Mouse (Mus musculus): ENCODE measurements around the gene Cplx1. TPM values are rescaled to one million over a fixed set of nuclear protein-coding genes. Genes with fewer than 3 reads are reported as not detected.

Gene Cplx1
- polyA plus RNA-seq (2012; rRNA removed; ENCODE audit: low replicate concordance), result 0.23 and 0.49 TPM in 2 replicates

DNA sequence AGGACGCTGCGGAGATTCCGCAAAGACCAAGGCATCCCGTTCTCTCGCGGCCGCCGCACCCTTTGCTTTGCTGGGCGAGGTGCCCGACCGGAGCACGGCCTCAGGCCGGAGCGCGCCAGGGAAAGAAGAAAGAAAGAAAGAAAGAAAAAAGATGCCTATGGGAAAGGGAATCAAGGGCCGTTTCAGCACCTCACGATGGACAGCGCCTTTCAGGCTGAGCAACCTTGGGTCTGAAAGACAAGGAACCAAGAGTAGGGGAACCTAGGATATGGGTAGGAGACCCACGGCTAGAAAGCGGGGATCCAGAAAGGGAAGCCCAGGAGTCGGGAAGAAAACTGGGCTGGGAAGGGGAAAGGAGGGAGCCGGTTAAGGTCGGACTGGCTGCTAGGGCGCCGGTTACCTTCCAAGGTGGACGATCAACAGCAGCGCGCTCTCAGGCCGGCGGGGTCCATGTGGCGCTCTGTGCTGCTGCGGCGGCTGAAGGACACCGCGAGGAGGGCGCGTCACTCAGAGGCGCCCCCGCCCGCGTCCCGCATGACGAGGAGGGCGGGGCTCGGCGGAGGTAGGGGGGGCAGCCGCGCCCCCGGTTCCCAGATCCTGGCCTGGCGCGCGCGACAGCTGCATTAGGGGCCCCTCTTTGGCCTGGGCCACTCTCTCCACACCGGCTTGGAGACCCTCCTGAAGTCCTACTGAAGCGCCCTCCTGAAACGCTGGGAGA, at the start of gene Cplx1:
TSS of gene Cplx1 (minus strand) at position 536 of the 718 bp plus-strand sequence.

Other genes starting within 250 kb of the Cplx1 start
- 3.5 and 4.2 TPM in 2 replicates for gene Pigg, start 237.4 kb downstream of the Cplx1 start, polyA plus RNA-seq (2012; rRNA removed; ENCODE audit: low replicate concordance)
- 0.60 and 1.6 TPM in 2 replicates for gene Gm42517, start 182.1 kb downstream of the Cplx1 start, polyA plus RNA-seq (2012; rRNA removed; ENCODE audit: low replicate concordance)
- gene Pde6b, start 161.6 kb downstream of the Cplx1 start, polyA plus RNA-seq (2012; rRNA removed; ENCODE audit: low replicate concordance), result not detected in 2 replicates
- 53.7 and 61.7 TPM in 2 replicates for gene Atp5k, start 115.6 kb downstream of the Cplx1 start, polyA plus RNA-seq (2012; rRNA removed; ENCODE audit: low replicate concordance)
- gene Mfsd7a, start 101.1 kb downstream of the Cplx1 start, polyA plus RNA-seq (2012; rRNA removed; ENCODE audit: low replicate concordance), result 5.6 and 8.4 TPM in 2 replicates
- gene Pcgf3, start 88.8 kb downstream of the Cplx1 start, polyA plus RNA-seq (2012; rRNA removed; ENCODE audit: low replicate concordance), result 4.3 and 7.0 TPM in 2 replicates
- gene Gak, start 79.7 kb upstream of the Cplx1 start, polyA plus RNA-seq (2012; rRNA removed; ENCODE audit: low replicate concordance), result 93.5 and 109 TPM in 2 replicates
- gene Tmem175, start 79.7 kb upstream of the Cplx1 start, polyA plus RNA-seq (2012; rRNA removed; ENCODE audit: low replicate concordance), result 29.2 and 29.5 TPM in 2 replicates
- 15.6 and 18.3 TPM in 2 replicates for gene Idua, start 110.3 kb upstream of the Cplx1 start, polyA plus RNA-seq (2012; rRNA removed; ENCODE audit: low replicate concordance)
- gene Dgkq, start 119.6 kb upstream of the Cplx1 start, polyA plus RNA-seq (2012; rRNA removed; ENCODE audit: low replicate concordance), result 38.3 and 49.1 TPM in 2 replicates
- 0.16 TPM in 1 of 2 replicates, not detected in the other for gene Slc26a1, start 125.5 kb upstream of the Cplx1 start, polyA plus RNA-seq (2012; rRNA removed; ENCODE audit: low replicate concordance)
- 20.7 and 24.4 TPM in 2 replicates for gene Fgfrl1, start 142.4 kb upstream of the Cplx1 start, polyA plus RNA-seq (2012; rRNA removed; ENCODE audit: low replicate concordance)
- gene Rnf212, start 225.0 kb upstream of the Cplx1 start, polyA plus RNA-seq (2012; rRNA removed; ENCODE audit: low replicate concordance), result 0.93 TPM in 1 of 2 replicates, not detected in the other
- gene Tmed11, start 245.3 kb upstream of the Cplx1 start, polyA plus RNA-seq (2012; rRNA removed; ENCODE audit: low replicate concordance), result not detected in 2 replicates

Measured in duodenum, adult 2 months (tissue).